Mouse (Mus musculus) cerebellum, adult 2 months (tissue): Measurements from ENCODE around the gene Calhm2. TPM values are rescaled to one million over a fixed set of nuclear protein-coding genes. Genes with fewer than 3 reads are reported as not detected.

Source experiments
- DNase-seq, 2 experiments: peaks; one replicate each; pipeline ENCODE4 v3.0.0; 2021
- H3K27ac ChIP-seq: fragments of 200-500 bp; 2 replicates; pipeline ENCODE4 v1.5.1; 2012; ENCODE audit warnings: low read length, control low read depth, inconsistent platforms; ENCODE audit not compliant: insufficient read depth
- H3K27me3 ChIP-seq: fragments of 200-500 bp; 2 replicates; pipeline ENCODE4 v1.6.1; 2012; ENCODE audit warnings: inconsistent platforms, mild to moderate bottlenecking, low read length, moderate library complexity; ENCODE audit not compliant: control insufficient read depth, insufficient read depth
- H3K4me1 ChIP-seq: fragments of 200-500 bp; 2 replicates; pipeline ENCODE4 v1.6.1; 2011; ENCODE audit warnings: low read length; ENCODE audit not compliant: control insufficient read depth, insufficient read depth
- H3K4me3 ChIP-seq: fragments of 200-500 bp; replicated peaks from 2 replicates; pipeline ENCODE3; 2011; ENCODE audit warnings: mild to moderate bottlenecking, low read depth, low read length, control low read depth; ENCODE audit not compliant: insufficient read depth
- CTCF ChIP-seq: fragments of 200-500 bp; IDR thresholded peaks from 2 replicates; pipeline ENCODE4 v1.5.1; 2011; ENCODE audit warnings: low read depth, mild to moderate bottlenecking, control low read depth, low read length, moderate library complexity, borderline replicate concordance; ENCODE audit not compliant: insufficient read depth
- POLR2A ChIP-seq: fragments of 200-500 bp; IDR thresholded peaks from 2 replicates; pipeline ENCODE4 v1.6.1; 2011; ENCODE audit warnings: low read length, control low read depth, borderline replicate concordance; ENCODE audit not compliant: insufficient read depth
- WGBS: fragments of 180-500 bp; shearing (Covaris S2); methylation state at CpG from one replicate; pipeline ENCODE4 v1.1.7; 2018; 5-methylcytosine and 5-hydroxymethylcytosine counted together
- polyA plus RNA-seq: library from polyadenylated mRNA; depleted of rRNA; stranded (reverse); fragments of >200 nt; gene quantifications from 2 replicates; pipeline ENCODE4 v1.2.3, GENCODE M21; 2012

The Calhm2 gene
- polyA plus RNA-seq, 1 experiment, result 1.3 TPM

GRCm38 (mm10) chr19:47128164-47128563 is 9.9 kb downstream of the Calhm2 start:
- TF ChIP-seq CTCF, result no peak
- TF ChIP-seq POLR2A, result no peak
- Histone ChIP-seq H3K4me1 (no peaks in the 10 kb centered on the region), H3K4me3 (no peak overlapping the region), H3K27me3 (no peaks in the 10 kb centered on the region), H3K27ac (no peak overlapping the region)
- no peak for DNase-seq
- 92% methylated on average over 10 of the region's 10 CpGs for WGBS

GRCm38 (mm10) chr19:47122802-47123201 is 15.3 kb downstream of the Calhm2 start:
- H3K4me3 ChIP-seq, result no peak overlapping the region
- H3K4me1 ChIP-seq, result no peaks in the 10 kb centered on the region
- no peak overlapping the region for H3K27ac ChIP-seq
- no peaks in the 10 kb centered on the region for H3K27me3 ChIP-seq
- TF ChIP-seq POLR2A (no peak), CTCF (peak; percentile 55; the same call in 1 of the 2 replicates)
- WGBS, result 31% methylated on average over 2 of the region's 2 CpGs
- no peak for DNase-seq

GRCm38 (mm10) chr19:47121054-47121453 is 17.0 kb downstream of the Calhm2 start:
- Histone ChIP-seq H3K27me3 (no peaks in the 10 kb centered on the region), H3K27ac (no peak overlapping the region), H3K4me1 (no peaks in the 10 kb centered on the region), H3K4me3 (no peak overlapping the region)
- WGBS, result 30% methylated on average over 4 of the region's 4 CpGs
- no peak for DNase-seq
- peak; percentile 57; the same call in 1 of the 2 replicates for TF ChIP-seq CTCF
- TF ChIP-seq POLR2A, result no peak

- Histone ChIP-seq H3K27me3 (no peaks in the 10 kb centered on the region), H3K27ac (no peak overlapping the region), H3K4me1 (no peaks in the 10 kb centered on the region), H3K4me3 (no peak overlapping the region)
- 91% methylated on average over 2 of the region's 2 CpGs for WGBS
- TF ChIP-seq CTCF, result no peak
- no peak for TF ChIP-seq POLR2A
- no peak for DNase-seq
Measured at GRCm38 (mm10) chr19:47118634-47119033, 19.5 kb downstream of the Calhm2 start.

GRCm38 (mm10) chr19:47104641-47105271 is 33.3 kb downstream of the Calhm2 start:
- TF ChIP-seq POLR2A, result no peak
- TF ChIP-seq CTCF, result no peak
- DNase-seq, result no peak
- H3K27ac ChIP-seq, result no peak overlapping the region
- H3K4me1 ChIP-seq, result no peaks in the 10 kb centered on the region
- 96% methylated on average over 9 of the region's 9 CpGs for WGBS
- no peak overlapping the region for H3K4me3 ChIP-seq
- H3K27me3 ChIP-seq, result no peaks in the 10 kb centered on the region

- Histone ChIP-seq H3K4me1 (no peaks in the 10 kb centered on the region), H3K27me3 (no peaks in the 10 kb centered on the region), H3K4me3 (no peak overlapping the region), H3K27ac (no peak overlapping the region)
- no peak for TF ChIP-seq CTCF
- TF ChIP-seq POLR2A, result no peak
- WGBS, result 95% methylated on average over 5 of the region's 5 CpGs
- DNase-seq, result no peak
Measured at GRCm38 (mm10) chr19:47101080-47101479, 37.0 kb downstream of the Calhm2 start.

- peaks cover 4% of the 10 kb centered on the region; the same call in 1 of the 2 replicates for H3K4me1 ChIP-seq
- H3K27me3 ChIP-seq, result no peaks in the 10 kb centered on the region
- under 1% methylated on average over 56 of the region's 56 CpGs for WGBS
- peak within 1 kb of the TSS; percentile 65 for H3K4me3 ChIP-seq
- peak within 1 kb of the TSS; percentile 76 for H3K27ac ChIP-seq
- peak; percentile 96 to 98 for DNase-seq
- TF ChIP-seq POLR2A (peak; percentile 90), CTCF (no peak)
Measured at GRCm38 (mm10) chr19:47090550-47091156, 47.4 kb downstream of the Calhm2 start, which contains the start of the genes Usmg5 and Pdcd11. Gene Usmg5 (minus strand): TSS chr19:47090647. Gene Pdcd11 (plus strand): TSS chr19:47090768.

- Histone ChIP-seq H3K27me3 (no peaks in the 10 kb centered on the region), H3K27ac (peak overlapping the region; percentile 76), H3K4me1 (peaks cover 4% of the 10 kb centered on the region; the same call in 1 of the 2 replicates), H3K4me3 (peak overlapping the region; percentile 65)
- TF ChIP-seq POLR2A (no peak), CTCF (no peak)
- peak in 1 of 2 experiments; percentile 42 for DNase-seq
- under 1% methylated on average over 36 of the region's 36 CpGs for WGBS
Measured at GRCm38 (mm10) chr19:47089718-47090525, 48.2 kb downstream of the Calhm2 start.
